Mouse (Mus musculus) natural killer cell, adult 2 months (primary cell): Measurements from ENCODE around the gene Pnp.
"Not testable (repeated sequence)": the region's sequence is repeated elsewhere in the genome, so short reads cannot be mapped to it uniquely, and the experiment has no call there.

ENCODE experiments used
- DNase-seq, 2 experiments: peaks; one replicate each; pipeline ENCODE4 v3.0.0; 2022; ENCODE audit warnings: low spot score in 2 of 2

Gene Pnp

GRCm38 (mm10) chr14:50975001-50975400, 44.1 kb downstream of the Pnp start:
- DNase-seq = no peak

- no peak for DNase-seq
These were observed 45.8 kb downstream of the Pnp start for GRCm38 (mm10) chr14:50976674-50977073.

- DNase-seq = not testable (repeated sequence)
These were observed 47.6 kb downstream of the Pnp start for GRCm38 (mm10) chr14:50978451-50978850.

GRCm38 (mm10) chr14:50979631-50980030, 48.7 kb downstream of the Pnp start:
- no peak for DNase-seq

GRCm38 (mm10) chr14:50981207-50981606, 50.3 kb downstream of the Pnp start:
- no peak for DNase-seq

GRCm38 (mm10) chr14:50981837-50982236, 51.0 kb downstream of the Pnp start:
- DNase-seq = peak in 1 of 2 experiments; percentile 12

- DNase-seq = no peak
These were observed 56.8 kb downstream of the Pnp start for GRCm38 (mm10) chr14:50987668-50988067.

- DNase-seq = no peak
These were observed 60.2 kb downstream of the Pnp start for GRCm38 (mm10) chr14:50991037-50991436.

GRCm38 (mm10) chr14:50997088-50997487, 66.2 kb downstream of the Pnp start:
- peak in 1 of 2 experiments; percentile 10 for DNase-seq

GRCm38 (mm10) chr14:50997999-50998666, 67.3 kb downstream of the Pnp start:
- no peak for DNase-seq

- DNase-seq = no peak
These were observed 76.4 kb downstream of the Pnp start, which contains the start of gene Rnase10 for GRCm38 (mm10) chr14:51007152-51007801. Gene Rnase10 (plus strand): TSS chr14:51007751.

GRCm38 (mm10) chr14:51007914-51008713, 77.2 kb downstream of the Pnp start:
- DNase-seq = no peak

GRCm38 (mm10) chr14:51008781-51009180, 77.9 kb downstream of the Pnp start:
- DNase-seq = no peak

GRCm38 (mm10) chr14:51009572-51009971, 78.7 kb downstream of the Pnp start:
- DNase-seq = no peak

GRCm38 (mm10) chr14:51014724-51015123, 83.8 kb downstream of the Pnp start:
- not testable (repeated sequence) for DNase-seq
